Mouse (Mus musculus): ENCODE data around the gene Cdnf. TPM values are rescaled to one million over a fixed set of nuclear protein-coding genes. Genes with fewer than 3 reads are reported as not detected.

Cdnf gene
- total RNA-seq, 2 experiments from 2014 or later = 36.5 to 39.6 TPM

Other genes starting within 250 kb of the Cdnf start
- 1 to 10 TPM; 8.2 to 9.0 TPM for gene Nmt2, start 228.8 kb upstream of the Cdnf start, total RNA-seq (2021)
- 1 to 10 TPM; 3.6 to 6.4 TPM for gene Rpp38, start 180.4 kb upstream of the Cdnf start, total RNA-seq (2021)
- gene Acbd7, start 176.9 kb upstream of the Cdnf start, total RNA-seq (2021) = under 1 TPM; 0.54 to 0.74 TPM
- not detected for gene Olah, start 115.8 kb upstream of the Cdnf start, total RNA-seq (2021)
- not detected for gene Meig1, start 90.4 kb upstream of the Cdnf start, total RNA-seq (2021)
- gene Dclre1c, start 88.9 kb upstream of the Cdnf start, total RNA-seq (2021) = 1 to 10 TPM; 1.8 to 2.7 TPM
- gene Suv39h2, start 38.0 kb upstream of the Cdnf start, total RNA-seq (2021) = under 1 TPM; 0.74 to 0.89 TPM
- gene Gm45902, start 240 bp upstream of the Cdnf start, total RNA-seq (2021) = 1 to 10 TPM in 1 of 2 experiments, under 1 TPM in 1; 0.72 to 1.0 TPM
- gene Hspa14, start 216 bp upstream of the Cdnf start, total RNA-seq (2021) = 10 to 100 TPM; 11.5 to 12.0 TPM
- 1 to 10 TPM; 1.8 to 2.2 TPM for gene Fam107b, start 57.5 kb downstream of the Cdnf start, total RNA-seq (2021)

Data from gastrocnemius, postnatal 36 days (tissue).